Mouse (Mus musculus): ENCODE data around the gene Socs5. TPM values are rescaled to one million over a fixed set of nuclear protein-coding genes. Genes with fewer than 3 reads are reported as not detected.
A peak's percentile ranks its signal among the peaks of the same experiment; 100 is the strongest.

The Socs5 gene
- polyA plus RNA-seq, 1 experiment from 2014 or later, result 16.3 TPM

- no peak for ATAC-seq (ENCODE audit: low FRiP score, low read depth)
- no peaks in the 10 kb centered on the region for H3K27me3 ChIP-seq
- WGBS, result 86% methylated on average over 7 of the region's 7 CpGs
These were observed 18.2 kb upstream of the Socs5 start for GRCm38 (mm10) chr17:87089296-87089695.

GRCm38 (mm10) chr17:87093061-87093460 is 14.4 kb upstream of the Socs5 start:
- Histone ChIP-seq H3K36me3 (no peaks in the 10 kb centered on the region), H3K9ac (no peak overlapping the region), H3K9me3 (no peaks in the 10 kb centered on the region), H3K27ac (replicated peaks) (no peak overlapping the region), H3K4me2 (no peak overlapping the region), H3K4me1 (replicated peaks) (no peaks in the 10 kb centered on the region), H3K4me3 (no peak overlapping the region), H3K27me3 (no peaks in the 10 kb centered on the region)
- WGBS, result 77% methylated on average over 5 of the region's 5 CpGs
- no peak for ATAC-seq (ENCODE audit: low FRiP score, low read depth)

More at GRCm38 (mm10) chr17:87089296-87089695, 18.2 kb upstream of the Socs5 start:
- Histone ChIP-seq H3K27ac (replicated peaks) (no peak overlapping the region), H3K4me2 (no peak overlapping the region), H3K36me3 (no peaks in the 10 kb centered on the region), H3K4me3 (no peak overlapping the region), H3K9ac (no peak overlapping the region), H3K4me1 (replicated peaks) (no peaks in the 10 kb centered on the region), H3K9me3 (no peaks in the 10 kb centered on the region)

GRCm38 (mm10) chr17:87096951-87097350 is 10.5 kb upstream of the Socs5 start:
- Histone ChIP-seq H3K36me3 (no peaks in the 10 kb centered on the region), H3K4me2 (no peak overlapping the region), H3K9ac (no peak overlapping the region), H3K4me3 (no peak overlapping the region), H3K27ac (replicated peaks) (no peak overlapping the region), H3K27me3 (0 out of 2 replicates have a peak, but pooled peaks cover 3% of the 10 kb centered on the region), H3K9me3 (no peaks in the 10 kb centered on the region), H3K4me1 (replicated peaks) (no peaks in the 10 kb centered on the region)
- no peak for ATAC-seq (ENCODE audit: low FRiP score, low read depth)
- 89% methylated on average over 2 of the region's 2 CpGs for WGBS

- Histone ChIP-seq H3K36me3 (no peaks in the 10 kb centered on the region), H3K4me2 (no peak overlapping the region), H3K27me3 (0 out of 2 replicates have a peak, but pooled peaks cover 3% of the 10 kb centered on the region), H3K27ac (replicated peaks) (no peak overlapping the region), H3K4me1 (replicated peaks) (no peaks in the 10 kb centered on the region), H3K9ac (no peak overlapping the region), H3K9me3 (no peaks in the 10 kb centered on the region), H3K4me3 (no peak overlapping the region)
- no peak for ATAC-seq (ENCODE audit: low FRiP score, low read depth)
- 83% methylated on average over 5 of the region's 5 CpGs for WGBS
These were observed 9.9 kb upstream of the Socs5 start for GRCm38 (mm10) chr17:87097576-87097975.

GRCm38 (mm10) chr17:87100947-87101346 is 6.5 kb upstream of the Socs5 start:
- Histone ChIP-seq H3K9me3 (no peaks in the 10 kb centered on the region), H3K27me3 (0 out of 2 replicates have a peak, but pooled peaks cover 3% of the 10 kb centered on the region), H3K4me2 (no peak overlapping the region), H3K36me3 (no peaks in the 10 kb centered on the region), H3K27ac (replicated peaks) (no peak overlapping the region), H3K4me3 (no peak overlapping the region), H3K9ac (no peak overlapping the region), H3K4me1 (replicated peaks) (peaks cover 3% of the 10 kb centered on the region; the same call in 1 of the 2 replicates)
- WGBS, result 72% methylated on average over 4 of the region's 4 CpGs
- no peak for ATAC-seq (ENCODE audit: low FRiP score, low read depth)

- no peak for ATAC-seq (ENCODE audit: low FRiP score, low read depth)
- Histone ChIP-seq H3K9ac (no peak overlapping the region), H3K4me1 (replicated peaks) (peaks cover 9% of the 10 kb centered on the region; the same call in 1 of the 2 replicates), H3K27ac (replicated peaks) (no peak overlapping the region), H3K4me2 (no peak overlapping the region), H3K9me3 (no peaks in the 10 kb centered on the region), H3K4me3 (no peak overlapping the region), H3K27me3 (0 out of 2 replicates have a peak, but pooled peaks cover 3% of the 10 kb centered on the region), H3K36me3 (no peaks in the 10 kb centered on the region)
- 68% methylated on average over 8 of the region's 8 CpGs for WGBS
These were observed 4.8 kb upstream of the Socs5 start for GRCm38 (mm10) chr17:87102636-87103035.

GRCm38 (mm10) chr17:87103060-87103459 is 4.4 kb upstream of the Socs5 start:
- 0 out of 2 replicates have a peak, but pooled peaks cover 3% of the 10 kb centered on the region for H3K27me3 ChIP-seq
- no peak for ATAC-seq (ENCODE audit: low FRiP score, low read depth)
- no peak overlapping the region for H3K4me2 ChIP-seq
- H3K4me1 ChIP-seq (replicated peaks), result peaks cover 9% of the 10 kb centered on the region; the same call in 1 of the 2 replicates
- H3K9me3 ChIP-seq, result no peaks in the 10 kb centered on the region
- 79% methylated on average over 5 of the region's 5 CpGs for WGBS
- H3K27ac ChIP-seq (replicated peaks), result no peak overlapping the region
- H3K9ac ChIP-seq, result no peak overlapping the region
- H3K4me3 ChIP-seq, result no peak overlapping the region
- no peaks in the 10 kb centered on the region for H3K36me3 ChIP-seq

DNA sequence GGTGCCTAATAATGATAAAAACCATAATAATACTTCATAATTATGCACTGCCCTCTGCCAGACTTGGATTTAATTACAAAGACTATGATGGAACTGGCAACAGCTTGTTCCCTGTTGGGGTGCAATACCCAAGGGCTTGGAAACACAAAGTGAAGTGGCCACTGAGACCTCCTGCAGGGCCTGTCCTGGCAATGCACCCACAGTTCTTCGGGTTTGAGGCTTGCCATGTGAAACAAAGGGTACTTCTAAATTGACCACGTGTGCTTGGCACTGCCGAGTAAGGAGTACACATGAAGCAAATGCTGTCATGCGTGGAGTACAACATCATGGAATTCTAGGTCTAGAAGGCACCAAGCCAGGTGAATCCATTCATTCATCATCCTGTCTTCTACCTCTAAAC is 3.2 kb upstream of the Socs5 start:
- no peak overlapping the region for H3K4me3 ChIP-seq
- no peak overlapping the region for H3K4me2 ChIP-seq
- H3K9ac ChIP-seq, result no peak overlapping the region
- H3K27ac ChIP-seq (replicated peaks), result no peak overlapping the region
- H3K9me3 ChIP-seq, result no peaks in the 10 kb centered on the region
- H3K4me1 ChIP-seq (replicated peaks), result peaks cover 16% of the 10 kb centered on the region
- H3K36me3 ChIP-seq, result no peaks in the 10 kb centered on the region
- H3K27me3 ChIP-seq, result 0 out of 2 replicates have a peak, but pooled peaks cover 3% of the 10 kb centered on the region
- ATAC-seq (ENCODE audit: low FRiP score, low read depth), result no peak
- WGBS, result 82% methylated on average over 4 of the region's 4 CpGs

DNA sequence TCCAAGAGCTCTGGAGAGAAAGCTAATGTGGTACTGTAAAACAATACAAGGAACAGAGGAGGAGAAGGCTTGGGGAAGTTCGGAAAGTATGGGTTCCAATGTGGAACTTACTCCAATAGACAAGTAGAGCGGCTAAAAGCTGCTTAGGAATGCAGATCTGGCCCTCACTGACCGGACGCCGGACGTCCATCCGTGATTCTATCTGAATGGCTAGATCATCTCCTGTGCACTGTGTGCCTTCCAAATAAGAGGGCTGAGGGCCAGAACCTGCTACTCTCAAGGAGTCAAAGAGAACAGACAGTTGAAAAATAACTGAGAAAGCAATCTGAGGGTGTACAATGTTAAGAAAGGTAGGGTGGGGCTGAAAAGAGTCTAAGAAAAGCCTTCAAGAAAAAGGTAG is 1.5 kb upstream of the Socs5 start:
- Histone ChIP-seq H3K9me3 (no peaks in the 10 kb centered on the region), H3K4me3 (peak overlapping the region; percentile 81), H3K36me3 (no peaks in the 10 kb centered on the region), H3K9ac (peak overlapping the region; percentile 36; the same call in 1 of the 2 replicates), H3K4me1 (replicated peaks) (peaks cover 21% of the 10 kb centered on the region), H3K4me2 (peak overlapping the region; percentile 69), H3K27me3 (no peaks in the 10 kb centered on the region), H3K27ac (replicated peaks) (peak overlapping the region; percentile 90)
- WGBS, result 87% methylated on average over 7 of the region's 7 CpGs
- ATAC-seq (ENCODE audit: low FRiP score, low read depth), result no peak

GRCm38 (mm10) chr17:87106691-87107523 is 572 bp upstream of the Socs5 start:
- Histone ChIP-seq H3K27ac (replicated peaks) (peak overlapping the region; percentile 90), H3K4me3 (peak overlapping the region; percentile 81), H3K9ac (peak overlapping the region; percentile 79), H3K9me3 (no peaks in the 10 kb centered on the region), H3K36me3 (no peaks in the 10 kb centered on the region), H3K27me3 (no peaks in the 10 kb centered on the region), H3K4me2 (peak overlapping the region; percentile 75), H3K4me1 (replicated peaks) (peaks cover 21% of the 10 kb centered on the region)
- 0% methylated on average over 49 of the region's 51 CpGs for WGBS
- ATAC-seq (ENCODE audit: low FRiP score, low read depth), result peak; percentile 98

- Histone ChIP-seq H3K9ac (peak overlapping the region; percentile 79), H3K4me2 (peak overlapping the region; percentile 75), H3K9me3 (no peaks in the 10 kb centered on the region), H3K36me3 (no peaks in the 10 kb centered on the region), H3K27me3 (no peaks in the 10 kb centered on the region), H3K4me1 (replicated peaks) (peaks cover 21% of the 10 kb centered on the region), H3K27ac (replicated peaks) (peak overlapping the region; percentile 90; the same call in 1 of the 2 replicates), H3K4me3 (peak overlapping the region; percentile 81)
- ATAC-seq (ENCODE audit: low FRiP score, low read depth), result no peak
- 33% methylated on average over 13 of the region's 13 CpGs for WGBS
These were observed 1.2 kb downstream of the Socs5 start for GRCm38 (mm10) chr17:87108507-87109292.

GRCm38 (mm10) chr17:87109504-87109903 is 2.0 kb downstream of the Socs5 start:
- Histone ChIP-seq H3K4me1 (replicated peaks) (peaks cover 21% of the 10 kb centered on the region), H3K4me2 (peak overlapping the region; percentile 75), H3K4me3 (no peak overlapping the region), H3K27ac (replicated peaks) (no peak overlapping the region), H3K9me3 (no peaks in the 10 kb centered on the region), H3K36me3 (no peaks in the 10 kb centered on the region), H3K27me3 (no peaks in the 10 kb centered on the region), H3K9ac (no peak overlapping the region)
- WGBS, result 85% methylated on average over 7 of the region's 7 CpGs
- ATAC-seq (ENCODE audit: low FRiP score, low read depth), result no peak
